In the genomic region with DNA sequence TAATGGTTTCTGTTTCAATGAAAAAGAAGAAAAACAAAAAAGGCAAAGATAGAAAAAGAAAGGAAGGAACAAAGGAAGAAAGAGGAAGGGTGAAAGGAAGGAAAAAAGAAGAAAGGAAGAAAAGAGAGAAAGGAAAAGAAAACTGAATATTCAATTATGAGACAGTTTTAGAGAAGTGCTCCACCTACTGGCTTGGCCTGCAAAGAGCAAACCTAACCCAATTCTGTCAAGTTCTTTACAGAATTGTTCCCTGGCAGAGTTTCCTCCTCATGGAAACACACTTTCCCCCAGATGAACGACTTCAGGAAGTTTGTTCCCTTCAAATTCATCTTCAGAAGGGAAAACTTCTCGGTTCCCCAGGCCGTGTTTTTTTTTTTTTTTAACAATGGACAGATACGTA, we compare ENCODE assay signal across 10 mouse cellular contexts. TPM values are rescaled to one million over a fixed set of nuclear protein-coding genes. Genes with fewer than 3 reads are reported as not detected.
DNase-seq lines count a peak whose midpoint lies in the region.
"Had no signal": no experiment of that assay in that cellular context is flagged by ENCODE, and none has a peak within 500 bp of the region (broad histone marks: within the 10 kb centered on the region; RNA-seq: fewer than 3 reads in every experiment).

No protein-coding gene starts in this region.

- DNase-seq in cerebellum, postnatal 10 days: peak; percentile 35 to 45
- no peak for DNase-seq in cerebellum, postnatal 36 days
- DNase-seq in left cerebral cortex, postnatal 14 days (ENCODE audit: low spot score in 2 of 2): peak; percentile 9 to 37
- DNase-seq in left cerebral cortex, adult 9 months (ENCODE audit: low spot score in 2 of 2): no peak
- peak; percentile 29 for DNase-seq in CD4-positive helper T cell, adult 2 months (ENCODE audit: low read depth, low spot score)
- DNase-seq in kidney, postnatal 14 days: peak; percentile 1
- no peak for DNase-seq in testis, postnatal 10 days (ENCODE audit: low spot score)
- no peak for DNase-seq in ovary, postnatal 10 days (ENCODE audit: low spot score)

- intact Hi-C loops in left cerebral cortex, postnatal 14 days (cut with DNase I): no loop called here

RNA-seq across cellular contexts. Expression of a gene that starts 3.2 kb away (rescaled TPM):
- not detected for total RNA-seq in left cerebral cortex, postnatal 14 days (2021)
- total RNA-seq: heart, adult 18-20 months; neutrophil, adult 5-6 weeks had no signal

RNA-seq across cellular contexts. Expression of a gene that starts 4.2 kb away (rescaled TPM):
- not detected for total RNA-seq in left cerebral cortex, postnatal 14 days (2021)
- total RNA-seq: heart, adult 18-20 months; neutrophil, adult 5-6 weeks had no signal

RNA-seq across cellular contexts. Expression of a gene that starts 7.0 kb away (rescaled TPM):
- total RNA-seq in left cerebral cortex, postnatal 14 days (2021): not detected
- total RNA-seq: heart, adult 18-20 months; neutrophil, adult 5-6 weeks had no signal

RNA-seq across cellular contexts. Expression of a gene that starts 12.3 kb away (rescaled TPM):
- total RNA-seq in left cerebral cortex, postnatal 14 days (2021): not detected
- total RNA-seq: heart, adult 18-20 months; neutrophil, adult 5-6 weeks had no signal

RNA-seq across cellular contexts. Expression of a gene that starts 17.7 kb away (rescaled TPM):
- total RNA-seq in left cerebral cortex, postnatal 14 days (2021): not detected
- total RNA-seq: heart, adult 18-20 months; neutrophil, adult 5-6 weeks had no signal

Comparison
In these comparisons a context has a peak if more than half of its experiments do, and no peak if none do; other contexts are left out.
1. DNase-seq: peak in cerebellum, postnatal 10 days (2 of 2), left cerebral cortex, postnatal 14 days (2 of 2), CD4-positive helper T cell, adult 2 months (single experiment) and kidney, postnatal 14 days (single experiment); none in cerebellum, postnatal 36 days (0 of 2), left cerebral cortex, adult 9 months (0 of 2), testis, postnatal 10 days (single experiment) and ovary, postnatal 10 days (single experiment).